Mouse (Mus musculus): ENCODE measurements around the gene Hps4.
"Not testable (repeated sequence)": the region's sequence is repeated elsewhere in the genome, so short reads cannot be mapped to it uniquely, and the experiment has no call there.

Hps4 gene

DNA sequence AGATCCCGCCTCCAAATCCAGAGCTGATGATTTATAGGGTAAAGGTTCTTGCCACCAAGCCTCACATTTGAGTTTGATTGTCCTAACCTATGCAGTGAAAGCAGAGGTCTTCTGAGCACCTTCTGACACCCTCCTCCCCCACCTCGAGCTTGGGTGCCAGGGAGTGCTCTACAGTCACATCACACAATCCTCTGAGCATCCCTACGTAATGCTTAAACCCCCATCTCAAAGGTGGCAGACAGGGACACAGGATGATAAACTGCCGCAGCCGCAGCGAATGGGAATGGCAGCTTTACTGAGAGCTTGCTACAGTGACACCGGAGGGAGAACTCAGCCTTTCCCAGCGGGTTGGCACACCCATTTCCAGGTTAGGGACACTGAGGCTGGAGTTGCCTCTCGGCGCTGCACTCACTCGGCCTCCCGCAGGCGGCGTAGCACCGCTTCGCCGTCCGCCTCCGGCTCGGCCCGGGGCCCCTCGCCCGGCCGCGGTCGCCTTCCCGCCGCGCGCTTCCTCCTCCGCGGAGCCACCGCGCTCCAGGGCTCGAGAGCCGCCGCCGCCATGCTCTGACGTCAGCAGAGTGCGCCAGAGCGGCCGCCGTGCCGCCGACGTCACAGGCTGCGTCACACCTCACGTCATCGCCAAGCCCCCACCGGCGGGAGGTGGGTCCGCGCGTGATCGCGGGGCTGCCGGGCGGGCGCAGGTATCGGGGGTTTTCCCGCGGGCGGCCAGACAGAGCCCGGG lies at the start of gene Hps4, which contains the start of gene Srrd:
Hps4 (plus strand) TSS at position 621 of the 742 bp plus-strand sequence.
Srrd (minus strand) TSS at position 578 of the 742 bp plus-strand sequence.
- peak; percentile 93 for DNase-seq (ENCODE audit: low read depth, low spot score)

- no peak for DNase-seq (ENCODE audit: low read depth, low spot score)
These were observed 49.1 kb upstream of the Hps4 start for GRCm38 (mm10) chr5:112293800-112294199.

GRCm38 (mm10) chr5:112294696-112295095 lies 48.2 kb upstream of the Hps4 start:
- no peak for DNase-seq (ENCODE audit: low read depth, low spot score)

DNA sequence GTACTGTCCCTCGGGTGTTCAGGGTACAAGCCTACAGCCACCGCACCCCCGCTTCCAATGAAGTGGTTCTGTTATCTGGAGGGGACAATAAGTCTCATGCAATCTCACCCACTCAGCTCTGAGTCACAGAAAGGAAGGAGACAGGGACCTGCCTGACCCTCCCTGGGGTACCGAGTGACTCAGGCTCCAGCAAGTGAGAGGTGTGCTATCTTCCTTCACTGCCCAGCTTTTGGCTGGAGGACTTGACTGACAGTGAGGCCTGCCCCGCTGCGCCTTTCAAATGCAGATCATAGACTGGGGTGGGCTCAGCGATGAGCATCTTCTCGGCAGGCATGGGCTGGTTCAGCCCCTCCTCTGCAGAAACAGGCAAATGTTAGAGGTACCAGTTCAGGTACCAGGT lies 47.7 kb upstream of the Hps4 start:
- DNase-seq (ENCODE audit: low read depth, low spot score): no peak

GRCm38 (mm10) chr5:112295564-112295963 lies 47.3 kb upstream of the Hps4 start:
- no peak for DNase-seq (ENCODE audit: low read depth, low spot score)

DNA sequence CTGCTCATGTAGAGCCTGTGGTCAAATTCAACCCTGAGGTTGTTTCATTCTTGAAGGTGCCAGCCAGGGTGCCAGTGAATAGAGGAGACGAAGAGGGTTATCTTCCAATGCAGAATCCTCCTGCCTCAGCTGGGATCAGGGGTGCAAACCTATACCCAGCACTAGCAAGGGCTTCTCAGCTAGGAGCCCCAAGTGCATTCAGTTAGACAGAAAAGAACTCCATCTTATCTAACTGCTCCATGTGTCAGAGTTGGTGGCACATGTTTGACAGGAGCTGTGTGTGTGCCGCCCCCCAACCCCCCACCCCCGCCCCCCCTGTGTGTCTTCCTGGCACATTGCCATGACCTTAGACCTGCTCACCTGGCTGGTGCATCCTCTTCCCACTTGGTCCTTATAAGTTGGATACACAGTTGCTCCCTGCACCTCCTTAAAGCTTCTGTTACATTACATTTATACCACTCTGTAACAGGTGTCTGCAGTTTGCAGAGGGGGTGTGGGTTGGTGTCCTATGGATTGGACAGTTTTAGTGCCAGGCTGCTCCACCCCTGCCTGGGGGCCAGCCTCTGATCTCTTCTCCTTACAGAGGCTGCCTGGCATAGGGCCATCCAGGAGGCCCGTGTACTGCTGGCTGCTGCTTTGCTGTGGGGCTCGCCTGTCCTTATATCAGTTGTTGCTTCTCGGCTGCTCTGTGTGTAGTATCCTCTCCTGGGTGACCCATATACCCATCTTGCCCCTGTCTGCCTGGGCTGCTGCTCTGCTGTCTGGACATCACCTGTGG lies 46.3 kb upstream of the Hps4 start:
- peak; percentile 39 for DNase-seq (ENCODE audit: low read depth, low spot score)

DNA sequence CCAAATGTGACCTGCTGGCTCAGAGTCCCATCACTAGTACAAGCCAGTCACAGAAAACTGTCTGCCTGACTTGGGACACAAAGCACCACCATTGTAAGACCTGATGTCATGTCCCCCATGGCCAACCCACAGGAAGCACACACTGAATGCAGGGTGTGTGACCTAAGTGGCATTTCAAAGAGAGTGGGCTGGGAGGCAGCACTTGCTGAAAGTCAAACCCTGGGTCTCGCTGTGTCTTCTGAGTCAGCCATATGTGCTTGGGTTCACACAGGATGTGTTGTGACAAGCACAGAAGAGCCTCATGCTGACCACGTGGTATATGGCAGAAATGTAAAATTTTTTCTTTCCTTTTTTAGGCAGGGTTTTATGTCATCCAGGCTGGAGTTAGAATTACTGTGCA lies 45.6 kb upstream of the Hps4 start:
- DNase-seq (ENCODE audit: low read depth, low spot score): peak; percentile 87

GRCm38 (mm10) chr5:112298226-112298988 lies 44.5 kb upstream of the Hps4 start:
- DNase-seq (ENCODE audit: low read depth, low spot score): peak; percentile 75

GRCm38 (mm10) chr5:112299399-112299798 lies 43.5 kb upstream of the Hps4 start:
- DNase-seq (ENCODE audit: low read depth, low spot score): no peak

- DNase-seq (ENCODE audit: low read depth, low spot score): no peak
These were observed 42.8 kb upstream of the Hps4 start for GRCm38 (mm10) chr5:112300112-112300511.

DNA sequence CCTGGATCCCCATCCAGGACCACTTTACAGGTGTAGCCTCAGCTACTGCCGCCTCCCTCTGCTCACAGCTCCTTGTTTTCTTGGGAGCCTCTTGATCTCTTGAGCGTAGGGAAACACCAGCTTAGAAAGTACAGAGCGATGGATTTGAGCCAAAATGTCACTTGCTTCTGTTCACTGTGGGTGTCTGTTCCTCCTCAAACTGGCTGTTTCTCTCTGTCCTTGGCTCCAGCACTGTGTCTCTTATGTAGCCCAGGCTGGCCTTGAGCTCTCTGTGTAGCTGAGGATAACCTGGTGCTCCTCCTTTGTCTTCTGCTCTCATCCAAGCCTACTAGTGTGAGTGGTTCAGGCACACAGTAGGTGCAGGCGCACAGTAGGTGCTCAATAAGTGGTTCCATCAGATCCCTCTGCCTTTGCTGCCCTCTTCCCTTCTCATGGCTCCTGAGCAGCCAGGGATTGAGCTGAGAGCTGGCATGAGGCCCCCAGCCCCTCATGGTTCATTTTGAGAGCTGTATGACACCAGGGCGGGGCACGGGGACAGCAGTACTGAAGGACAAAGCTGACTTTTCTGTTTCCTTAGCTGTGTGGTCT lies 42.1 kb upstream of the Hps4 start:
- no peak for DNase-seq (ENCODE audit: low read depth, low spot score)

- DNase-seq (ENCODE audit: low read depth, low spot score): peak; percentile 80
These were observed 41.2 kb upstream of the Hps4 start for GRCm38 (mm10) chr5:112301694-112302093.

GRCm38 (mm10) chr5:112302310-112302709 lies 40.6 kb upstream of the Hps4 start:
- no peak for DNase-seq (ENCODE audit: low read depth, low spot score)

- DNase-seq (ENCODE audit: low read depth, low spot score): no peak
These were observed 37.0 kb upstream of the Hps4 start for GRCm38 (mm10) chr5:112305842-112306241.

DNA sequence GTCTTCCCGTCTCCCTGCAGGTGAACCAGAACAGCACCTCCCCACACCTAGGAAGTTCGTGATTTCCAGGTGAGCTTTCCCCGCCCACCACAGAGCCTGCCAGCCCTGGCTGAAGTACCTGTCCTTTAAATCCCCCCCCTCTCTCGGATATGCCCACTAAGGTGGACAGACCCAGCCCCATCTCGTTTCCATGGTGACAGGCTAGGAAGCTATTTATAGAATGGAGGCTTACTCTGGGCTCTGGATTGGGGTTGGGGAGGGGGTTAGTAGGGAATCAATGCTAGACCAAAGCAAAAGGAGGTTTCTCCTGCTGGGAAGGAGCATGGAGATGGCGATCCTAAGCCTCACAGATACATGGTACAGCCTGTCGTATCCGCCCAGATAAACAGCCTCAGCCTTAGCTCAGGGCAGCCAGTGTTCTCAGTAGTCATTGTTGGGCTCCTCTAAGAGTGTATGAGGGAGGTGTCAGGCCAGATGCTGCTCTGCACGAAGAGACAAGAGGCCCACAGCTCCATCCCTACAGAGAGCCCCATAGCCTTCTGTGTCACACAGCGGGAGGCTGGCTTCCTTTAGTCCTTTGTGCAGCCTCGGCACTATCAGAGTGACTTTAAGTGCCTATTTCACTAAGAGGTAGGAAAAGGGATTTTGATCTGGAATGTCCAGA lies 29.5 kb upstream of the Hps4 start:
- DNase-seq (ENCODE audit: low read depth, low spot score): no peak

GRCm38 (mm10) chr5:112316468-112316867 lies 26.4 kb upstream of the Hps4 start:
- no peak for DNase-seq (ENCODE audit: low read depth, low spot score)

DNA sequence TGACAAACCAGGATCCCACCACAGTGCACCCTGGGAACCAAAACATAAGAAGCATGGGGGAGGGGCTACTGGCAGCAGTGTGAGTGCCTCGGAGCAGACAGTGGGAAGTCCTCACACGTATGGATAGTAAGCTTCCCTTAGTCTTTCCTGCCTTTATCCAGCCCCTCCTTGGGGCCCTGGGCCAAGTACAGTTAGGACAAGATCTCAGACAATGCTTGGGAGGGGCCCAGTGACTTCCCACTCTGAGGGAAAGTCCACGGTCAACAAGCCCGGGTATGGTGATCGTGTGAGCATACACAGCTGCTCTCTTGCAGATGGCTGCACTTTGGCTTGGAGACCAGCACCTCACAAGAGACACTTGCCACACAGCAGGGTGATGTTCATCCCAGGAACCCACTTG lies 25.6 kb upstream of the Hps4 start:
- no peak for DNase-seq (ENCODE audit: low read depth, low spot score)

DNA sequence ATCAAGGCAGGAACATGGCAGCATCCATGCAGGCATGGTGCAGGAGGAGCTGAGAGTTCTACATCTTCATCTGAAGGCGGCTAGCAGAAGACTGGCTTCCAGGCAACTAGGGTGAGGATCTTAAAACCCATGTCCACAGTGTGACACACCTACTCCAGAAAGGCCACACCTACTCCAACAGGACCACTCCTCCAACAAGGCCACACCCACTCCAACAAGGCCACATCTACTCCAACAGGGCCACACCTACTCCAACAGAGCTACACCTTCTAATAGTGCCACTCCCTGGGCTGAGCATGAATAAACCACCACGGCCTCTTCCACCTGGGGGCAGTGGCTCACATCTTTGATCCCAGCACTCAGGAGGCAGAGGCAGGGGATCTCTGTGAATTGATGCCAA lies 23.5 kb upstream of the Hps4 start:
- DNase-seq (ENCODE audit: low read depth, low spot score): not testable (repeated sequence)

DNA sequence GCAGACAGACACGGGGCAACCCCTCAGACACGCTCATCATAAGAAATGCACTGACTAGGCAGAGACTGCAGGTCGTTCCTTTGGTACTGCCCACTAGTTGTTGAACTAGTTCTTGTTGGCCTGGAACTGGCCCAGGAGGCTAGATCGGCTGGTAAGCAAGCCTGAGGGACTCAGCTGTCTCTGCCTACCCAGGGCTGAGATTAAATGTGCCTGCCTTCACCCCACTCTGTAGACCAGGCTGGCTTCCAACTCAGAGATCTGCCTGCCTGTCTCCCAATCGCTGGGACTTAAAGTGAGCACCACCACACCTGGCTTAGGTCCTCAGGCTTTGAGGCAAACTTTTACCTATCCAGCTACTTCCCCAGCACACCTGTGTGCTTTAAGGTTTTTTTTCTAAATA lies 22.5 kb upstream of the Hps4 start:
- DNase-seq (ENCODE audit: low read depth, low spot score): no peak

GRCm38 (mm10) chr5:112320936-112321335 lies 21.9 kb upstream of the Hps4 start:
- no peak for DNase-seq (ENCODE audit: low read depth, low spot score)

DNA sequence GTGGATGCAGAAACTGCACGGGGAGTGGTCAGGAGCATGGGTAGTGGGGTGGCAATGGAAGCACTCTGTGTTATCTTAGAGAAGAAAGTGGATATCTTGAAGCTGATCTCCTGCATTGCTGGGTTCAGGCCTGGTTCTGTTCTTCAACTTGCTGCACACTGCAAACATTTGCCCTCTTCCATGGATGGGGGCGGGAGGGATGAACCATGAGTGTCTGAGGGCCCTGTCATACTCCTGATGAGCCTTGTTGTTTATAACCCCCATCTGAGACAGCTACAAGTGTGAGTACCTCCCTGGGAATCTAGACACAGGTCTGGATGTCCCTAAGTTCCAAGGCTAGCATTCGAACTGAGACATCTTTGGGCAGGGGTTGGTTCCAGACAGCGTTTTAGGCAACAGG lies 21.5 kb upstream of the Hps4 start:
- no peak for DNase-seq (ENCODE audit: low read depth, low spot score)
